Mouse (Mus musculus) midbrain, postnatal 0 days (tissue): ENCODE results near the gene Pik3ca. TPM values are rescaled to one million over a fixed set of nuclear protein-coding genes. Genes with fewer than 3 reads are reported as not detected.
"Not testable (repeated sequence)": the region's sequence is repeated elsewhere in the genome, so short reads cannot be mapped to it uniquely, and the experiment has no call there.

Experiments used
- ATAC-seq: fragments of 200-750 bp; cut with Nextera tagmentation; 2 replicates; pipeline ENCODE4 v1.8.0; 2017; ENCODE audit warnings: moderate number of reproducible peaks, mild to moderate bottlenecking, moderate TSS enrichment, moderate library complexity; ENCODE audit not compliant: low FRiP score
- DNase-seq: peaks from one replicate; pipeline ENCODE4 v3.0.0-alpha.2; 2015; ENCODE audit warnings: low spot score
- H3K27ac ChIP-seq: fragments of 300-500 bp; sonication (generic); 2 replicates; pipeline ENCODE4 v1.5.1; 2014; ENCODE audit warnings: low read depth, mild to moderate bottlenecking, low read length, mixed read lengths
- H3K27me3 ChIP-seq: fragments of 300-500 bp; sonication (generic); 2 replicates; pipeline ENCODE4 v1.6.1; 2014; ENCODE audit warnings: low read length, control low read depth, mixed read lengths; ENCODE audit not compliant: insufficient read depth
- H3K36me3 ChIP-seq: fragments of 300-500 bp; sonication (generic); 2 replicates; pipeline ENCODE4 v1.6.1; 2014; ENCODE audit warnings: low read length, control low read depth, mixed read lengths; ENCODE audit not compliant: insufficient read depth
- H3K4me1 ChIP-seq: fragments of 300-500 bp; sonication (generic); 2 replicates; pipeline ENCODE4 v1.6.1; 2014; ENCODE audit warnings: mild to moderate bottlenecking, control low read depth, antibody characterized with exemption, low read length, mixed read lengths; ENCODE audit not compliant: insufficient read depth
- H3K4me2 ChIP-seq: fragments of 300-500 bp; sonication (generic); 2 replicates; pipeline ENCODE4 v1.6.1; 2014; ENCODE audit warnings: low read depth, mild to moderate bottlenecking, low read length, mixed read lengths; ENCODE audit not compliant: poor library complexity, severe bottlenecking
- H3K4me3 ChIP-seq: fragments of 300-500 bp; sonication (generic); 2 replicates; pipeline ENCODE4 v1.5.1; 2014; ENCODE audit warnings: low read depth, mild to moderate bottlenecking, low read length, moderate library complexity
- H3K9ac ChIP-seq: fragments of 300-500 bp; sonication (generic); replicated peaks from 2 replicates; pipeline ENCODE4 v1.6.1; 2014; ENCODE audit warnings: mild to moderate bottlenecking, low read length, moderate library complexity, mixed read lengths; ENCODE audit not compliant: poor library complexity, severe bottlenecking
- H3K9me3 ChIP-seq: fragments of 300-500 bp; sonication (generic); 2 replicates; pipeline ENCODE4 v1.6.1; 2016; ENCODE audit warnings: low read length, control low read depth
- CTCF ChIP-seq: IDR thresholded peaks from 2 replicates; pipeline ENCODE4 v1.5.1; 2016; ENCODE audit warnings: antibody characterized with exemption, mild to moderate bottlenecking
- WGBS: fragments of 180-500 bp; shearing (Covaris S2); extraction: QIAGEN DNeasy Blood & Tissue Kit; methylation state at CpG from one replicate; pipeline ENCODE4 v1.1.7; 2014; 5-methylcytosine and 5-hydroxymethylcytosine counted together
- polyA plus RNA-seq: library from polyadenylated mRNA; unstranded; fragments of >200 nt; fragmentation: Nextera tagmentation; extraction: Ambion mirVana; gene quantifications from 2 replicates; pipeline ENCODE4 v1.2.1, GENCODE M21; 2015
- total RNA-seq: library from RNA; depleted of rRNA; stranded (reverse); fragments of >200 nt; gene quantifications from 2 replicates; pipeline ENCODE4 v1.2.3, GENCODE M21; 2014

Pik3ca gene
- total and polyA plus RNA-seq, 2 experiments from 2014 or later: 10.2 to 43.3 TPM

DNA sequence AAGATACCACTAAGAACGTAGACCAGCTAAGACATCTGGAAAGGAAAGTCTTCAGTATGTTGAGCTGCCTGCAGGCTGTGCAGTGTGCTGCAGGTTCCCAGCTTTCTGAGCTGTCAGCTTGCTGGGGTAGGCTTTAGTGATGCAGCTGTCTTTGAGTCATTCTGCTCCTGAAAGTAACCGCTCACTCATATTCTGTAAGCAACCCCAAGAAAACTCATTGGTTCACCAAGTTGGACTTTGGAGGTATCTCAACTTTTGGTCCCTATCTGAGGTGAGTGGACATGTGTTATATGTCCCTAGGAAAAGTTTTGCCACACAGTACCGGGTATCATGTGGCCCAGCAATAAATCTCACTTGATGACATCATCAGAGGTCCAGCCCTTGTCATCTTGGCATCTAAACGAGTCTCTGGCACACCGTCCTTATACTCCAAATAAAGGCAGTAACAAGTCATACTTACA is 20.3 kb downstream of the Pik3ca start:
- Histone ChIP-seq H3K4me3 (no peak overlapping the region), H3K27me3 (no peaks in the 10 kb centered on the region), H3K9me3 (no peaks in the 10 kb centered on the region), H3K9ac (no peak overlapping the region), H3K27ac (no peak overlapping the region), H3K4me1 (no peaks in the 10 kb centered on the region), H3K4me2 (no peak overlapping the region), H3K36me3 (no peaks in the 10 kb centered on the region)
- DNase-seq (no peak), ATAC-seq (no peak)
- no peak for TF ChIP-seq CTCF
- WGBS: 98% methylated on average over 5 of the region's 5 CpGs

DNA sequence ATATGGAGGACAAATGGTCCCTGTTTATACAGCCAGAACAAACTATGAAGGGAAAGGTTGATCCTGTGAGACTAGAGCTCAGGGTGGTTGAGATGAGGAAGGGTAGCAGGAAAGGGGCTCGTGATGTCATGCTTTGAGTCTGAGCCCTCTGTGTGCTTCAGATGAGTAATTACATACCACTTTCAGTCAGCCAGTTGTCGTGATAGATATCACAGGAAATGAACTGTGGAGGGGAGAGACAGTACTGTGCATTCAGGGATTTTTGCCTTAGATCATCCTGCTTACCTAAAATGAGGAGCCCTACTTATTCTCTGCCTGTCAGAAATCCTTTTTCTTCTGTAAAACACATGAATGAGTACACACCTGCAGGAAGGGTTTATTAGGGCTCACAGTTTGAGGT is 22.4 kb downstream of the Pik3ca start:
- Histone ChIP-seq H3K27me3 (no peaks in the 10 kb centered on the region), H3K4me3 (no peak overlapping the region), H3K36me3 (no peaks in the 10 kb centered on the region), H3K9ac (no peak overlapping the region), H3K9me3 (no peaks in the 10 kb centered on the region), H3K4me2 (no peak overlapping the region), H3K27ac (no peak overlapping the region), H3K4me1 (no peaks in the 10 kb centered on the region)
- no peak for DNase-seq
- no peak for TF ChIP-seq CTCF
- WGBS: 82% methylated on average over 2 of the region's 2 CpGs
- no peak for ATAC-seq

DNA sequence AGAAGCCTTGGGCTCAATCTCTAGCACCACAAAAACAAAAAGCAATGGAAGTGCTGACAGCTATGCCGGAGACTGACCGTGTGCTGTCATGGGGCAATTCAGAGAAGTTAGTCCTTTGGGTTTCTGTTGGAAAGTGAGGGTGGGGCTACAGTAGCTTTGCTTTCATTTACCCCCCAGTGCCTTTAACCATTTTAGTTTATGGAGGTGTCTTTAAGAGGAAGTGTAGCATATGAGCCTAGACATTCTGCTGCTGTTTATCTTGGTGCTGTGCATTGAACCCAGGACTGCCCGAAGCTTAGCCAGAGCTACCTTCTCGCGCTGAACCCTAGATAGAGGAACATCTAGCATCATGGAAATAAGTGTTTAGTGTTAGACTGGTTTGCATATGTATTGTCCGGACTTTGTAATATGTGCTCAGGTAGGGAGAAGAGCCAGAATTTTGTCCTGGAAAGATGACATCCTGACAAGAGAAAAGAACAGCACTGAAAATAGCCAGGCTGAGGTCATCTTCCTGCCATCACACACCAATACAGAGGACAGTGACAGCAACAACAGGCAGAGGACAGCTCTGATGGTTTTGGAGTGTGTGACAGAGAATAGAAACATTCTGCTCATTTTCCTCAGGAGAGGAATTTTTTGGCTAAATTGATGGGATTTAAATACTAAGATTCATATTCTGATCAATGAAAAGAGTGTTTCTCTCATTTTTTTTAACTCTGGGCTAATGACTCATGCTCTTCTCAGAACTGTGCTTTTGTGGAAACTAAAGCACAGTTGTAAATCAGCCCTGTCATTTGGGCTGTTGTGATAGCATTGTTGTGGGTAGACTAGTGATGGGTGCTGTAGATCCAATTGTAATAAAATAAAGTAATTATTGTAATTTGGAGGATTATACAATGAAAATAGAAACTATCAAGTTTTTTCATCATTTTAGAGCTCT is 23.9 kb downstream of the Pik3ca start:
- no peak for TF ChIP-seq CTCF
- H3K36me3 ChIP-seq: no peaks in the 10 kb centered on the region
- no peak overlapping the region for H3K4me2 ChIP-seq
- 95% methylated on average over 6 of the region's 6 CpGs for WGBS
- no peak overlapping the region for H3K9ac ChIP-seq
- no peaks in the 10 kb centered on the region for H3K4me1 ChIP-seq
- no peak overlapping the region for H3K27ac ChIP-seq
- no peaks in the 10 kb centered on the region for H3K27me3 ChIP-seq
- no peak overlapping the region for H3K4me3 ChIP-seq
- no peaks in the 10 kb centered on the region for H3K9me3 ChIP-seq
- DNase-seq (no peak), ATAC-seq (no peak)

DNA sequence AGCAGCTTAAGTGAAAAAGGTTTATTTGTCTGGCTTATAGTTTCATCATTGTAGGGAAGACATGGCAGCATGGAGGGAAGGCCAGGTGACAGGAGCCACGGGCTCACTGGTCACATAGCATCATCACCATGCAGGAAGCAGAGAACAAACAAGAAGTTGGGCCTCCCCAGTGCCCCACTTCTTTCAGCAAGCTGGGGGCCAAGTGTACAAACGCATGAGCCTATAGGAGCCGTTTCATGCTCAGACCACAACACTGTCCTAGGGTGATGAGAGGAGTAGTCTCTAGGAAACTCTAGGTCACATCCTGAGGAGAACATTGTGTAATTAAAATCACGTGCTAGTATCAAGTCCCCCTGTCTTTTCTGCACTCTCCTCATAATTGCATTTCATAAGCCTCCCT is 30.2 kb downstream of the Pik3ca start:
- Histone ChIP-seq H3K27ac (no peak overlapping the region), H3K4me3 (no peak overlapping the region), H3K9me3 (no peaks in the 10 kb centered on the region), H3K36me3 (no peaks in the 10 kb centered on the region), H3K4me2 (no peak overlapping the region), H3K27me3 (no peaks in the 10 kb centered on the region), H3K4me1 (no peaks in the 10 kb centered on the region), H3K9ac (no peak overlapping the region)
- WGBS: 76% methylated on average over 4 of the region's 4 CpGs
- ATAC-seq (no peak), DNase-seq (no peak)
- no peak for TF ChIP-seq CTCF

DNA sequence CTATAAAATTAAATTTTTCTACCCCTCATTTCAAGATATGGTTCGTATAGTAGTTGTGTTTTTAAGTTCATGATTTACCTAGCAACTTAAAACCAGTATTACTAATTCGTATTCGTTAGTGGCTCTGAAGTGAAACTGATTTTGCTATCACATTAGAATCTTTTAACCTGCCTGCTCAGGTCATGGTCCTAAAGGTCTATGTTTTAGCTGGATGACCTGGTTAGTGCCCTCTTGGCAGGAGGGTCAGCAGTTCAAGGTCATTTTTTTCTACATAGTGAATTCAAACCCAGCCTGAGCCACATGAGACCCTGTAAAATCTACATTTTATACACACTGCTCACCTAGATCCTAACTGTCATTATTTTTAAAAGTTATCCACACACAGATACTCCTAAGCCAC is 30.9 kb downstream of the Pik3ca start:
- Histone ChIP-seq H3K9ac (no peak overlapping the region), H3K36me3 (no peaks in the 10 kb centered on the region), H3K4me2 (no peak overlapping the region), H3K4me3 (no peak overlapping the region), H3K4me1 (no peaks in the 10 kb centered on the region), H3K27me3 (no peaks in the 10 kb centered on the region), H3K27ac (no peak overlapping the region), H3K9me3 (no peaks in the 10 kb centered on the region)
- DNase-seq (no peak), ATAC-seq (no peak)
- no peak for TF ChIP-seq CTCF
- WGBS: 95% methylated on average over 3 of the region's 3 CpGs

DNA sequence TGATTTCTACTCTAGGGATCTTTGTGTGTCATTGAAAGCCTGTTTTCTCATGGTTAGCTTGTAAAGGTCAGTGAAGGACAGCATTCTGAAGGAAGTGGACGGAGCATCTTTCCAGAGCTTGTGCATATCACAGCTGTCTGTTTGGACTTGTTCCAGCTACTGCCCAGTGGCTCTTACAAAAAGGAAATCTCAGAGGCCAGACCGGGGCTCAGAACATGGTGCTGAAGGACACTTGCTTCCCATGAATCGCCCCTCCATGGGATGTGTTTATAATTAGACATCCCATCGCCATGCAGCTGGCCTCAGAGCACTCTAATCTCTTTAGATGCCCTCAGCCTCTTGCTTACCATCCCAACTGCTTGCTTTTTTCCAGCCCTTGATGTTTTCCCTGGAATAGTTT is 31.4 kb downstream of the Pik3ca start:
- Histone ChIP-seq H3K4me3 (no peak overlapping the region), H3K4me1 (no peaks in the 10 kb centered on the region), H3K4me2 (no peak overlapping the region), H3K27ac (no peak overlapping the region), H3K36me3 (no peaks in the 10 kb centered on the region), H3K9me3 (no peaks in the 10 kb centered on the region), H3K27me3 (no peaks in the 10 kb centered on the region), H3K9ac (no peak overlapping the region)
- no peak for TF ChIP-seq CTCF
- ATAC-seq (no peak), DNase-seq (peak; percentile 60)
- 72% methylated on average over 4 of the region's 4 CpGs for WGBS

DNA sequence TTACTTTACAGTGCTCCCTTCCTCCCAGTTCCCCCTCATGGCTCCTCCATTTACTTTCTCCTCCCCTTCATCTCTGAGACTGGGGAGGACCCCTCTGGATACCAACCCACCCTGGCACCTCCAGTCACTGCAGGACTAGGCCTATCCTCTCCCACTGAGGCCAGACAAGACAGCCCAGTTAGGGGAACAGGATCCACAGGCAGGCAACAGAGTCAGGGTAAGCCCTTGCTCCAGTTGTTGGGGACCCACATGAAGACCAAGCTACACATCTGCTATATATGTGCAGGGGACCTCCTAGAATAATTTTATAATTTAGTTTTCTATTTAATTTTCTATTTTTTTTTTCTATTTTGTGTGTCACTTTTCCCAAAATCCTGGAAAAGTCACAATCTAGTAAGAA is 31.9 kb downstream of the Pik3ca start:
- not testable (repeated sequence) for H3K27ac ChIP-seq, H3K4me1 ChIP-seq, ATAC-seq, H3K27me3 ChIP-seq, H3K36me3 ChIP-seq, H3K9ac ChIP-seq, H3K4me2 ChIP-seq, DNase-seq, H3K4me3 ChIP-seq, H3K9me3 ChIP-seq
